Mouse (Mus musculus): ENCODE measurements around the gene Hist1h2be.

DNA sequence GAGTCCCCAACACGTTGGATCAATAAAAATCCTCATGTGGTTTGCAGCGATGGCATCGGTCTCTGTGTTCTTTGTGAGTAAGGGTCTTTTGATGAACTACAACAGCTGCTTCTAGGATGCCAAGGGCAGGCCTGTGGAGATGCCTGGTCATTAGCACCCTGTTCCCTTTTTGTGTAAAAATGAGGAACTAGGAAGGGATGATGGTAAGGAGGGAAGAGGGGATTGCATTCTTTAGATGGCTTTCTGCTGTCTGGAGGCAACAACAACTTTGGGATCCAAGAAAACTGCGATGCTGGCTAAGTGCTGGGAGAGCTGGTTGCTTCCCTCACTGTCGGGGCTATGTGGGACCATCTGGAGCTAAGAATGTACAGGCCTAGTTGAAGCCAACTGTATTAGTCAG, 82.7 kb downstream of the Hist1h2be start:
- TF ChIP-seq CTCF (IDR thresholded peaks at IDR 0.05; ENCODE audit: extremely low read depth, insufficient read length, insufficient replicate concordance, low read depth, low read length) (no peak), POLR2A (IDR thresholded peaks at IDR 0.05; ENCODE audit: low read depth, low read length) (no peak)

All from small intestine, adult 2 months (tissue).